Mouse (Mus musculus): ENCODE data around the gene Tbx6.
A peak's percentile ranks its signal among the peaks of the same experiment; 100 is the strongest.

Tbx6 gene

GRCm38 (mm10) chr7:126815726-126816222 is 34.5 kb downstream of the Tbx6 start:
- DNase-seq (ENCODE audit: low spot score): peak; percentile 51

- DNase-seq (ENCODE audit: low spot score): peak; percentile 80
These were observed 35.2 kb downstream of the Tbx6 start for GRCm38 (mm10) chr7:126816494-126816893.

- no peak for DNase-seq (ENCODE audit: low spot score)
These were observed 36.3 kb downstream of the Tbx6 start for GRCm38 (mm10) chr7:126817595-126817994.

GRCm38 (mm10) chr7:126818818-126819217 is 37.5 kb downstream of the Tbx6 start:
- DNase-seq (ENCODE audit: low spot score): no peak

- DNase-seq (ENCODE audit: low spot score): peak; percentile 81
These were observed 40.7 kb downstream of the Tbx6 start for GRCm38 (mm10) chr7:126821835-126822511.

GRCm38 (mm10) chr7:126822741-126823140 is 41.5 kb downstream of the Tbx6 start:
- DNase-seq (ENCODE audit: low spot score): no peak

- no peak for DNase-seq (ENCODE audit: low spot score)
These were observed 42.0 kb downstream of the Tbx6 start for GRCm38 (mm10) chr7:126823202-126823711.

- DNase-seq (ENCODE audit: low spot score): no peak
These were observed 42.7 kb downstream of the Tbx6 start for GRCm38 (mm10) chr7:126823940-126824339.

- DNase-seq (ENCODE audit: low spot score): peak; percentile 65
These were observed 44.1 kb downstream of the Tbx6 start for GRCm38 (mm10) chr7:126825403-126825802.

GRCm38 (mm10) chr7:126825952-126826351 is 44.7 kb downstream of the Tbx6 start:
- DNase-seq (ENCODE audit: low spot score): no peak

GRCm38 (mm10) chr7:126831539-126831938 is 50.3 kb downstream of the Tbx6 start, which contains the start of gene 4930451I11Rik:
Gene 4930451I11Rik, minus strand, starts transcription at chr7:126831639.
- no peak for DNase-seq (ENCODE audit: low spot score)

GRCm38 (mm10) chr7:126832036-126832598 is 50.8 kb downstream of the Tbx6 start:
- peak; percentile 54 for DNase-seq (ENCODE audit: low spot score)

GRCm38 (mm10) chr7:126833294-126833693 is 52.0 kb downstream of the Tbx6 start:
- DNase-seq (ENCODE audit: low spot score): no peak

All from adipocyte (in vitro differentiated cells).